Mouse (Mus musculus): ENCODE measurements around the gene Rtn1.
A peak's percentile ranks its signal among the peaks of the same experiment; 100 is the strongest.

The Rtn1 gene

DNA sequence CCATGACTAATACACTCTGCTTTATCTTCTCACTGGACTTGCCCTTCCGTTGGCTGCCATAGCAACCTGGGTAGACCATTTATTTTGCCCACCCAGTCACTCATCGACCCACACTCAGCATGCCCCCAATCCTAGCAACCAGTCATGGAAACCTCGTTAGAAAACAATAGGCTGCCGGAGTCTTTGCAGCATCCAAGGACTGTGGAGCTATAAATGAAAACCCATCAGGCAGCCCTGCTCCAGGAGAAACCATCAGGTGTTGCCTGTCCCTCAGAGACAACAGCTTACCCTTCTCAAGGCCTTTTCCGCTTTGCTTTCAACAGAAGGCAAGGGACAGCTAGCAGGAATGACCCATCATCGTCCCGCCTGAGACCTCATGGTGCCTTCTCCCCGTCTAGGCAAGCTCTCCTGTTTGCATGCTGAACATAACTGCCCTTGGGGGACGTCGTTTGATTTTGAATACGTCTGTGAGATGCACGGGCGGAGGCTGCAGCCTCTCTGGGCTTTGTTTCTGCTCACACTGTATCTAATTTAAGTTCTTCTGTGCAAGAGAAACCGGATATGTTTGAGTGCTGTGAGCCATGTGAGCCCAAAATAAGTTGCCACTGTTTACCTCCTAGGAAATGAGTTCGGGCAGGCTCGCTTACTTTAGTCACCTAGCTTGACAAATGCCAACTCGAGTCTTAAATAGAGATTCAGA, 34.8 kb downstream of the Rtn1 start:
- no peak for DNase-seq (ENCODE audit: low read depth)

DNA sequence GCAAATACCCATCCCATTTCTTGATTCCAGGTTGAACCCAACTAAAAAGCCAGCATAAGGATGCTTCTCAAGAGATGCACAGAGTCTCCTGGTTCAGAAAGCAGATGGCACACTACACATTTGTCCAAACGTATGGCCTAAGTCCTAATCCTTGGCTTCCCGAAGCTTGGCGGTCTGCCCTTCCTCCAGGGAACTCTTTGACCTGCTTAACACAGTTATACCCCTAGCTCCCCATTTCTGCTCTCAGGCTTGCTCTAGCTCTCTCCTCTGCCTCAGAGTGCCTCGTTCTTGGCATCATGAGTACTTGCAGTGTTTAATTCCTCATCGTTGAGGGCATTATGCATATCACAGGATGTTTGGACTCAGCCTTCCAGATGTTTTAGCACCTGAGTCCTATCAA, 38.8 kb downstream of the Rtn1 start:
- no peak for DNase-seq (ENCODE audit: low read depth)

DNA sequence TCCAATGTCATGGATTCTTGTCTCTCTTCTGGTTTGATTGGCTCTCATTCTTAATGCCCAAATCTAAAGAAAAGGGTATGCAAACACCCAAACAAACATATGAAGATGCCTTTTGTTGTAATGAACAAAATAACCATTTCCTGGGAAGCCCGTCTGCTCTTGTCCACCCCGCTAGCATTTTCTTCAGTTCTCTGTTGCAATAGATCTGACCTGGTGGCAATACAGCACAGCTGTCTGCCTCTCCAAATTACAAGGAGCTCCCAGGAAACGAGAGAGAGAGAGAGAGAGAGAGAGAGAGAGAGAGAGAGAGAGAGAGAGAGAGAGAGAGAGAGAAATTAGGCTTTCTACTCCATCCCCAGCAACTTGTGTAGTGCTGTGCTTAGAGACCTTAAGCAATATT, 42.1 kb downstream of the Rtn1 start:
- no peak for DNase-seq (ENCODE audit: low read depth)

DNA sequence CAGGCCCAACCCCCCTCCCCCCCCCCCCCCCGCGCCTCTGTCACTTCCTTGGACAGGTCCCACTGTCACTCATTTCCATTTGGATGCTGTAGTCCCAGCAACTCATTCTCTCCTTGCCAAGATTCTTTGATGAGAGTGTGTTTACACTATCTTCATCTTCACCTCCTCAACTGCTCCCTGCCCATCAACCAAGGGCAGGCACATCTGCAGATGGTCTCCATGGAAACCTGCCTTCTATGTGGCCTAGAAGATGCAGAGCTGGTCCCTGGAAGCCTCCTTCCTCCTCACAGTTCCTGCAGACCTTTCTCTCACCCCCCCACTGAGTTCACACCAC, 42.8 kb downstream of the Rtn1 start:
- no peak for DNase-seq (ENCODE audit: low read depth)

DNA sequence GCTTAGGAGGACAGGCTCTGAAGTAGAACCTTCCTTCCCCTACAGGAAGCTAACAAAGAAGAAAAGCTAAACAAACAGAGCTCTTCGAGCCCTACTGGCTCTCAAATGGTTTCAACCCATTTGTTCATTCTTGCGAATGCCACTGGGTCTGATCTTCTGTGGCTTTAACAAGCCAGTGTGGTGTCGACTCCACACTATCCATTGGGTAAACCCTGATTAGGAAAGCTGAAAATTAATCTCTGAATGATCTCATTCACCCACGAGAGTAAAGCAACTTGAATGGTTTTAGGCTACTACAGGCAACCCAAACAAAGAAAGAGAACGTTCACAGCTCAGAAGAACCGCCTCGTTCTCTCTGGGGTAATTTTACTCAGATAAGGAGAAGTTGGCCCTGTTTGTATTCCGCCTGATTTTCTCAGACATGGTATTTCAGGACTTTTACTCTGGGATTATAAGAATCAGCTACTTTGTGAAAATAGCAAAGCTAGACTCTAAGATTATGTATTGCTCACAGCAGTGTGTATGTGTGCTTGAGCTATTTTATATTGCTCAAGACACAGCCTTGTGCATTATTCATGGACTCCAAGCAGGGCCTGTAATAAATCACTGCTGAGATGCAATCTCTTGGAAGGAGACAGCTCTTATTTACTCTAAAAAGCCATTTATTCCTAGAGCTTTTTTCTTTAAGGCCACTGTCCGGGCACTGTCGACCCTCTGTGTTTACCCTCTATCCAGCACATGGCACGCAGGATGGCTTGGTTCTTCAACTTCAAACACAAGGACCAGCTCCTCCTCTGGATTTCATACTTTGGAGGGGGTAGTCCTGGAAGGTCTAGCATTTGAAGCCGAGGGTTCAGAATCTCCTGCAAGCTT, 43.4 kb downstream of the Rtn1 start:
- DNase-seq (ENCODE audit: low read depth): no peak

DNA sequence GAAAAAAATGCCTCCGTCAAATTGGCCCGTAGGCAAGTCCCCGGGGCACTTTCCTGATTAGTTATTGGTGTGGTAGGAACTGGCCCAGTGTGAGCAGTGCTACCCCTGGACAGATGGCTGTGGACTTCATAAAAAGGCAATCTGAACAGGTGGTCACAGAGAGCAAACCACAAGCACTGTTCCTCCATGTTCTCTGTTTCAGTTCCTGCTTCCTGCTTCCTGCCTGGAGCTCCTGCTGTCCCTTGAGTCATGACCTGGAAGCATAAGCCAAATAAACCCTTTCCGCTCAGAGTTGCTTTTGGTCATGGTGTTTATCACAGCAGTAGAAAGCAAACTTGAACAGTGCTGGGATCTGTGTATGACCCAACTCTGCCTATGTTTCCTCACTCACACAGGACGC, 44.3 kb downstream of the Rtn1 start:
- no peak for DNase-seq (ENCODE audit: low read depth)

DNA sequence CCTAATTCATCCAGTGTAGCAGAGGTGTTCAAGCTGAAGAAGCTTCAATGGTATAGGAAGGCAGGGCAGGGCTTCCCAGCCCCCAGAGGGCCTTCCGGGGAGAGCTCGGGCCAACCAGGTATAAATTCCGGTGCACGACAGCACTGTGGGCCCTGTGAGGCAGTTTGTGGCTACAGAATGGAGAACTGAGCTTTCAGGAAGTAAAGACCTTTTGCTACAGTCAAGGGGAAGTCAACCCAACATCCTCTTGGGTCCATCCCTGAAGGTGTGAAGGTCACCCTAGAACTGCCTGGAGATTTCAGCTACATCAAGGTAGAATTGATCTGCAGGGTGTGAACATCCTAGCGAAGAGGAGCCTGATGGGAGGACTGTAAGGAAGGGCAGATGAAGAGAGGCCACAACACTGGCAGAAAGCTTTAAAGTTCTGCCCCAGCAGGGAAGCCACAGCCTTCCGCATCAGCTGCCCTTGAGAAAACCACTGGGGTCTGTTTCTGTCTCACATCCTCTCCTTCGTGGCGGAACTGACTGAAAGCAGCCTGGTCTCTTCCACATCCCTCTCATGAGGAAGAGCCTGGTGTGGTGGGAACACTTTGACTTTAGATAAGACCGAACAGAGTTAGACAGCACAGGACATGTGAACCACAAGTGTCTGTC, 47.0 kb downstream of the Rtn1 start:
- DNase-seq (ENCODE audit: low read depth): peak; percentile 47

DNA sequence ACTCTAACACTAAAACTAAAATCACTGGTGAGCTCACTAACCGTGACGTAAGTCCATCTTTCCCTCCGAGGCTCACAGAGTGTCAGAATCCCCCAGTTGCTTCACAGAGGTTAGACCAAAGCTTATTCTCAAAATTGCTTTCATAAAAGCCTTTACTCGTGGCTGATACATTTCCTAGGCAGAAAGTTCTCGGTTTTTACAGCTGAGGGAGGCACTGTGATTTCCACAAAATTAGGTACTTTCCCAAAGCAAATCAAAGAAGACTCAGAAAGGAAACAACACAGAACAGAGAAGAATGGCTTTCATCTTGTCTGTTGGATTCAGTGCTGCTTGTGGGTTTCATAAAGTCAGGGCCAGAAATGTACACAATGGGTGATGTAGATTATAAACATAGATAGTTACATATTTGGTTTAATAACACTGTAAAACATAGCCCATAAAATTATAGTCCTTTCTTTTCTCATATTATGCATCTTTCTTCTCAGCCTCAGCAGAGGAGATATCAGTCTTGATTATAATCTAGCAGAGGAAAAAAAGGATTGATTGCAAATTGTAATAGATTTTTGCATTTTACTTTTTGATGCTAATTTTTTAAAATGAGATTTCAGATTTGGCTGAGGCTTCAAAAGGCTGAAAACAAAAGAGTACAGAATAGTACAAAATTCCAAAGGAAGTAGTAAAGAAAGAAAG, 47.8 kb downstream of the Rtn1 start:
- peak; percentile 53 for DNase-seq (ENCODE audit: low read depth)

DNA sequence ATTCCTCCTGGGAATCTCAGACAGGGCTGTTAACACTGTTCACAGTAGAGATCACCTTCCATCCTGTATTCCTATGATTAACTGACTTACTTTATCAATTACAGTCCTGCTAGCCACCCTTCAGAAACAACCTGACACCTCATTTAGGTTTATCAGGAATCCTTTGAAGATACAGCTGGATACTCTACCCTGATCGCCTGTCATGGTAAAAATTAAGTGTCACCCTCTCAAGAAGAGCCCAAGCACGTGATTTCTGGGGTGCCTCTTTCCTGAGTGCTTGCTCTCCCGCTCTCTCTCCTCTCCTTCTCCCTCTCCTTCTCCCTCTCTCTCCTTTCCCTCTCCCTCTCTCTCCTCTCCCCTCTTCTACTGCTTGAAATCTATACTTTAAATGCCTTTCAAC, 49.0 kb downstream of the Rtn1 start:
- no peak for DNase-seq (ENCODE audit: low read depth)

DNA sequence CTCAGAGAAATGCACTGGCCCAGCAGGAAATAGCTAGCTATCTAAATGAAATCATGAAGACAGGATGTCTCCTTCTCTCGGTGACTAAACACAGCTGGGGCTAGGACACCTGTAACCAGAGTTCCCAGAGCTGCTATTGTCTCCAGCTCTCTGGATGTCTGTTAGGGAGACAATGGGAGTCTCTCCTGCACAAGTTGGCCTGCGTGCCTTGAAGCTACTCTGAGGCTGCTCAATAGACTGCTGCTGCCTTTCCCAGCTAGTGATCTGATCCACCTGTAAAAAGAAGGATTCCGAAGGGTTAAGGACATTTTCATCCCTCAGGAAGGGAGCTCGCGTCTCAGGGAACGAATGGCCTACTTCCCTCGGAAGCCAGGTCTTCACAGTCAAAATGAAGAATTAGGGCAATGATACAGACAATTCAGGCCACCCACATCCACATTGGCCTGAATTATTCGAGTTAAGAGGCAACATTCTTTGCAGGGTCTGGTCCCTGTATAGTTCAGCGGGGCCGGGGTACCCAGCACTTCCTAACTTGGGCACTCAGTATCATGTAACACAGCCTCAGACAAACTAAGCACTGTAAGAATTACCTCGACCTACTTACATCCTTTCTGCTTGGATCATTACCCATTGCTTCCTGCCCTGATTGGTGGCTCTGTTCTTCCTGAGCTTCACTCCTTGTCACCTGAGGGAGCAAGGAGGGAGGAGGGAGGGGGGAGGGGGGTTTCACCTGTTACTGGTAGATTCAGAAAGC, 51.0 kb downstream of the Rtn1 start:
- DNase-seq (ENCODE audit: low read depth): no peak

DNA sequence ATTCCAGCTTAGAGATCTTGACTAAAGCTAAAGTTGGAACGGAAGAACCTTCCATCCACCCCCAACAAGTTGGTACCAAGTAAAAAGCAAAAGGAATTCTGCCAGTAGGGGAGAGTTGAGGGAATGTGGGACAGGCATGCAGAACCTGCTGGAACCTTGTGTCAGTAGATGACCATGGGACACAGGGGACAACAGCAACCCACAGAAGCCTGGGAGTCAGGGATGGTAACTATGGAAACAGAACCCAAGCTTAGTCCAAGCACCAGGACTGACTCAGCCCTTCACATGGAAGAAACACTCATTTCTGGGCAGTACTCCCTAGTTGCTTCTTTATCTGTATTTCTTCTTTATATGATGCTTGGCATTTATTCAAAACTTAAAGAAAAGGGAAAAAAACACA, 54.6 kb downstream of the Rtn1 start:
- no peak for DNase-seq (ENCODE audit: low read depth)

DNA sequence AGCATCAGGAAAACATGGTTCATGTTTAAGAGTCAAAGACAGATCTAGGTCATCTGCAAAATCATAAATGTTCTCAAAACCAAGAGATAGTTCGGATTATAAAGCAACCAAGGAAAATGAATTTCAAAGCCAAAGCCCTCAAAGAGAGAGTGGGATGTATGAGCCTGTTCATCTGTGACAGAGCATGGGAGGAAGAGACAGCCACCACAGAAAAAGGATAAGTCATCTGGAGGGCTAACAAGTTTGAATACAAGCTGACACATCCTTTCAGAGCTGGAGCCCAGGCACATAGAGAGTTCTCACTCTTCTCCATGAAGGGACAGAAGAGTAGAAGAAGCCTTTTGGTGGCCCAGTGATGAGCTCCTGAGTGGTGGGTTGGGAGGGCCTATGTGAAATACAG, 55.3 kb downstream of the Rtn1 start:
- no peak for DNase-seq (ENCODE audit: low read depth)

DNA sequence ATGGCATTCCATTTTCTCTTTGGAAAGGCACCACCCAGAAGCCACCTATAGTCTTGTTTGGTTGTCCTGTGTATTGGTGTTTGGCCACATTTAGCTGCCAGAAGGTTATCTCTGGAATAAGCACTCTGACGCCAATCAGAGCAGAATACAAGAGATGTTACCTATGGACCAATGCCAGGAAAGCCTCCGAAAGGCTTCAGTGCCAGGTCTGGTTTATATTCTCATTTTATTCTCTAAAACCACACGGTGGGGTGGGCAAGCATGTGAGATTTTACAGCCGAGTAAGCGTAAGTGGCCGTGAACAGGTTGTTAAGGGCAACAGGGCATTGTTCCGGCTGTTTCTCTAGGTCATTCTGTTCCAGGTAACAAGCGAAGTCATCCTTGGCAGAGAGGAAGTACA, 60.3 kb downstream of the Rtn1 start:
- DNase-seq (ENCODE audit: low read depth): no peak

DNA sequence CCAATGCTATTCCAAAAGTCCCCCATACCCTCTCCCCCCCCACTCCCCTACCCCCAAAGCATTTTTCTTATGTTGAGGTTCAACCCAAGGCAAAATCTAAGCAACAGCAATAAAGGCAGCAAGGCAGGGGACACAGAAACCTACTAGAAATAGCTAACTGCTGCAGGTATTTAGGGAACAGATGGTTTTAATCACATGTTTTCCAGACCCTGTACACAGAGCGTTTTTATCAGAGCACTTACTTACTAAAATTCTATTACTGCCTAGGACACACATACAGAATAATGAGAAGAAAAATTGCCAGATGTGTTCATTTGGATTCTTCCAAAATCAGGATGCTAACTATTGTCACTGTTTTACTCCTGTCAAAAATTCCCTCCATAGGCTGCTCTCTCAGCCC, 61.7 kb downstream of the Rtn1 start:
- no peak for DNase-seq (ENCODE audit: low read depth)

DNA sequence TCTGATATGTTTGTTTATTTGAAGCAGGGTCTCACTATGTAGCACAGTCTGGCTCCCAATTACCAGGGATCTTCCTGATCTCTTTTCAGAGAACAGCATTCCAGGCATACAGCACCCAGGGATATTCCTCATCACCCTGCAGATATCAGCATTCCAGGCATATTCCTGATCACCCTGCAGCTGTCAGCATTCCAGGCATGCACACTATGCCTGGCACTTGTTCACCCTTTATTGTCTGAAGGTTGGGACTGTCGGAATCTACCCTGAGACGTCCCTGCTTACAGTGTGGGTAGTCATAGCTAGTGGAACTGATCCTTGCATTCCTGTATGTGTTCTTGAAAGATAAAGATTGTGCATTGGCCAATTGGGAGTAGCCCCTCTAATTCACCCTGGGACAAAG, 65.2 kb downstream of the Rtn1 start:
- no peak for DNase-seq (ENCODE audit: low read depth)

DNA sequence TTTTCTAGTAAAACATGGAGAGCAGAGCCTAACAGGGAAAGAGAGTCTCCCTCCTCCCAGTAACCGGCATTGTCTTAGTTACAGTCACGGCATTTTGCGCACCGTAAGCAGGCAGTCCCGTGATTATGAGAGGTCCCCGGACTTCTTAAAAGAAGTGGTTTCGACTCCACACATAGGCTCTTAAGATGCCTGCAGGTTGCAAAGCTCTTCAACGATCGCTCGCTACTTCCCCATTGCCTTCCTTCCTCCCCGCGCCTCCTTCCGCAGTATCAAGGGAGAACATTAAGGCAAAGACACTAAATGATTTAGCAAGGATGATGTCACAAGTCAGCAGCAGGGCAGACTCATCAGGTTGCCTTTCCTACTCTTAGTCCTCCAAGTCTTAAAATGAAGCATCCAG, 72.8 kb downstream of the Rtn1 start:
- no peak for DNase-seq (ENCODE audit: low read depth)

DNA sequence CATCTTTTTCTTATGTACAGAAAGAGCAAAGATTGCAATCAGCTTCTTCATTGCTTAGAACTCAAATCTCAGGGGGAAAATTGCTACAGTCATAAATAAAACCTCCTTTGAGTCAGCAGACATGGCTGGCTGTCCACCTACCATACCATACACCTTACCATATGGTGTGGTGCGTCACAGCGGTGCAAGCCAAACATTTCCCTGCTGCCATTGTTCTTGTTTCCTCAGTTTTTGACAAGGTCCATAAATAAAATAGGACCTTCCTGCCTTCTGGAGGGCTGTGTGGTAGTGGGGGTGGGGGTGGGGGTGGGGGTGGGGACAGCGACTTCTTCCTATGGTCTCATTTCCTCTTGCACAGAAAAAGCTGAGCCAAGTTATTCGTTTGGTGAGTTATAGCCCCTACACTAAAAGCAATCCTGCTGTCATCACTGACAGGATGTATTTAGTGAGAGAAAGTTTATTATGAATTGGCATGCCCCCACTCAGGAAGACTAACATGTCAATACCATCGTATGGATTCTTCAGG, 76.3 kb downstream of the Rtn1 start:
- DNase-seq (ENCODE audit: low read depth): no peak

DNA sequence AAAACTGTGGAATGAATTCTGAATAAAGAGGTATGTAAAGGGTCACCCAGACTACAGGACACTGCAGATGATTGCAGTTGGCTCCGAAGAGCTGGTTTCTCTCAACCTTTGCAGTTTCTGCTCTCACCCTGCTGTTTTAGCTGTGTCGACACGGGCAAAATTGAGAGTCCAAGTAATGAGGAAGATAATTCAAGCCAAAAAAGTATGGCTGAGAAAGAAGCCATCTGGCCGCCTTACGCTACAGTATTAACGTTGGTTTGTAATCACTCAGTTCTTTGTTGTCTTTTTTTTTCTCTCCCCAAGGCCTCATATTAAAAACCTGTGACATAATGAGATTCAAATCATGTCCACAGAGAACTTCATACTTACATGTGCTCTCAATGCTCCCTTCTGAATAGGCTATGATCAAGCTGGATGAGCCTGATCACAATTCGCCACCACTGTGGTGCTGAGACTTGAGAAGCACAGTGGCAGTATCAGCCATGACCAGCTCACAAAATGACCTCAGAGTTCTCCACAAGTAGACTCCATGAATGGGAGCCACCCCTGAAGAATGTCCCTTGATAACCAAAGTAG, 76.9 kb downstream of the Rtn1 start:
- no peak for DNase-seq (ENCODE audit: low read depth)

DNA sequence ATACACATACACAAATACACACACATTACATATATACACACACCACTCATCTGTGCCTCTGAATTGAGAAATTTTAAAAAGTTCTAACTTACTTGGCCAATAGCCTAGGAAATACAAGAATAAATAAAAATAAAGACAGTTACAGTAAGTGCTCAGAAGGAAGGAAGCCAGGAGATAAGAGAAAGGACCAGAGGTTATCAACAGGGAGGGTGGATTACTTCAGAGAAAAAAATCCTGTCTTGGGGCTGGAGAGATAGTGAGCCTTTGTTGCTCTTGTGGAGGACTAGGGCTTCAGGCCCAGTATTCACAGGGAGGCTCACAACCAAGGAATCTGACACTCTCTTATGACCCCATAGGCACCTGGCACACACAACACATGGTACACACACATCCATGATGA, 82.8 kb downstream of the Rtn1 start:
- DNase-seq (ENCODE audit: low read depth): no peak

DNA sequence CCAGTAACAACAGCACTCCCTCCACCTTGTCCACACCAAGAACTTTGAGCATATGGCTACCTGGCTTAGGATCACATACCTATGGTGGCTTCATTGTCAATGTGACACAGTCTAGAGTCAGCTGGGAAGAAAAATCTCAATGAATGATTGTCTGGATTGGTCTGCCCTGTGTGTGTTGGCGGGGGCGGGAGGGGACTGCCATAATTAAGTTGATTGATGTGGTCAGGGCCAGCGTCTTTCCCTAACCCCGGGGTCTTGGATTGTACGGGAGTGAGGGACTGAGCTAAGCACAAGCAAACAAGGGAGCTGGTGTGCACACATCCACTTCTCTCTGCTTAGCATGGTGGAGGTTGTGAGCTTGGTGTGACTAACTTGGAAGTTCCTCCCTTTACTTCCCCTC, 83.8 kb downstream of the Rtn1 start:
- no peak for DNase-seq (ENCODE audit: low read depth)

DNA sequence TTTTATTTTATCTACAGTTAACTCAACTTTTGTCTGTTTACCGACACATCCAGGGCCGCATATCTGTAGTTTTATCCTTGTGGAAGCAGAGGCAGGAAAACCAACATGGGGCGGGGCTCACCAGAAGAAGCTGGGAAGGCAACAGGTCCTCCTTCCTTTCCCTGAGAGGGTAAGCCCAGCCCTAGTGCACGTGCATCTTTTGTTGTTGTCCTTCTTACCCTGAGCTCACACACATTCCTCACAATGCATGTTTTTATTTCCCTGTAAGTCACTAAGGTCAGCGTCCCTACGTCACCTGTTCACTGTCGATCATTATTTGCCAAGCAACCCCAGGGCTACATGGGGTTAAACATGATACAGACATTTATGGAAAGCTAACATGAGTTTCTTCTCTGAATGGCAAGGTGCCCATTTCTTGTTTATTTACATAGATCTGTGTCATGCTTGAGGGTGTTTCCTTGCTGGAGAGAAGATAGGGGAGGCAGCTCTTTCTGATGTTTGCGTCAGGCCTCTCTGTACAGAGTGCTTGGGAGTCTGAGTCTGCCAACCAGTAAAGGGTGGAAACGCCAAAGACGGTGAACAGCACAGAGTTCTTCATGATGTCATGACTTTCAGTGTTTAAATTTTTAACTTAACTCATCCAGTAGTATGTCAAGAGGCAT, 84.5 kb downstream of the Rtn1 start:
- DNase-seq (ENCODE audit: low read depth): no peak
